Mouse (Mus musculus) ovary, adult 10 weeks (tissue): Measurements from ENCODE around the gene Gpr83. TPM values are rescaled to one million over a fixed set of nuclear protein-coding genes. Genes with fewer than 3 reads are reported as not detected.

ENCODE experiments used
- polyA plus RNA-seq: library from polyadenylated mRNA; stranded (reverse); fragments of 350-450 nt; fragmentation: Illumina TruSeq; extraction: RNeasy Lipid Tissue Mini Kit (QIAGEN cat#74804); gene quantifications from one replicate; pipeline ENCODE4 v1.2.3, GENCODE M21; 2014

Gpr83 gene
- polyA plus RNA-seq, result 1.3 TPM

GRCm38 (mm10) chr9:14859868-14860639 lies at the start of gene Gpr83:
Gene Gpr83 (plus strand): TSS chr9:14860210.

GRCm38 (mm10) chr9:14903581-14904378 lies 43.8 kb downstream of the Gpr83 start, which contains the start of gene Izumo1r:
Gene Izumo1r (minus strand): TSS chr9:14903949.

Other genes with a start within 250 kb of the Gpr83 start
- 20.6 TPM for gene Amotl1, start 215.2 kb upstream of the Gpr83 start, polyA plus RNA-seq
- 0.43 TPM for gene Piwil4, start 119.5 kb upstream of the Gpr83 start, polyA plus RNA-seq
- 3.5 TPM for gene Fut4, start 107.8 kb upstream of the Gpr83 start, polyA plus RNA-seq
- gene 1700012B09Rik, start 89.2 kb upstream of the Gpr83 start, polyA plus RNA-seq, result 1.9 TPM
- 82.6 TPM for gene Mre11a, start 75.6 kb upstream of the Gpr83 start, polyA plus RNA-seq
- gene Ankrd49, start 75.4 kb upstream of the Gpr83 start, polyA plus RNA-seq, result 61.9 TPM
- not detected for gene Izumo1r, start 43.7 kb downstream of the Gpr83 start, polyA plus RNA-seq
- gene Panx1, start 185.3 kb downstream of the Gpr83 start, polyA plus RNA-seq, result 14.1 TPM